Mouse (Mus musculus): ENCODE measurements around the gene Sult1d1. TPM values are rescaled to one million over a fixed set of nuclear protein-coding genes. Genes with fewer than 3 reads are reported as not detected.

The Sult1d1 gene
- polyA plus RNA-seq, 1 experiment, result 0.18 TPM

Other genes starting within 250 kb of the Sult1d1 start
- not detected in 2 replicates for gene Ugt2a3, start 231.8 kb downstream of the Sult1d1 start, polyA plus RNA-seq (2012; rRNA removed)
- not detected in 2 replicates for gene Ugt2b38, start 144.8 kb downstream of the Sult1d1 start, polyA plus RNA-seq (2012; rRNA removed)
- 0.74 TPM in 1 of 2 replicates, not detected in the other for gene Ugt2a2, start 86.8 kb downstream of the Sult1d1 start, polyA plus RNA-seq (2012; rRNA removed)
- not detected in 2 replicates for gene Gm43638, start 82.2 kb downstream of the Sult1d1 start, polyA plus RNA-seq (2012; rRNA removed)
- gene Ugt2a1, start 78.2 kb downstream of the Sult1d1 start, polyA plus RNA-seq (2012; rRNA removed), result 0.24 and 2.1 TPM in 2 replicates
- gene Sult1b1, start 30.8 kb downstream of the Sult1d1 start, polyA plus RNA-seq (2012; rRNA removed), result not detected in 2 replicates
- gene Sult1e1, start 22.6 kb upstream of the Sult1d1 start, polyA plus RNA-seq (2012; rRNA removed), result 0.11 TPM in 1 of 2 replicates, not detected in the other
- gene Csn1s1, start 97.2 kb upstream of the Sult1d1 start, polyA plus RNA-seq (2012; rRNA removed), result not detected in 2 replicates
- gene Csn2, start 130.6 kb upstream of the Sult1d1 start, polyA plus RNA-seq (2012; rRNA removed), result not detected in 2 replicates
- not detected in 2 replicates for gene Csn1s2a, start 205.5 kb upstream of the Sult1d1 start, polyA plus RNA-seq (2012; rRNA removed)
- gene Csn1s2b, start 239.1 kb upstream of the Sult1d1 start, polyA plus RNA-seq (2012; rRNA removed), result not detected in 2 replicates

All from frontal cortex, adult 2 months (tissue).